Mouse (Mus musculus): ENCODE results near the gene Whrn. TPM values are rescaled to one million over a fixed set of nuclear protein-coding genes. Genes with fewer than 3 reads are reported as not detected.

Gene Whrn
- polyA plus RNA-seq, 1 experiment = 13.0 TPM

DNA sequence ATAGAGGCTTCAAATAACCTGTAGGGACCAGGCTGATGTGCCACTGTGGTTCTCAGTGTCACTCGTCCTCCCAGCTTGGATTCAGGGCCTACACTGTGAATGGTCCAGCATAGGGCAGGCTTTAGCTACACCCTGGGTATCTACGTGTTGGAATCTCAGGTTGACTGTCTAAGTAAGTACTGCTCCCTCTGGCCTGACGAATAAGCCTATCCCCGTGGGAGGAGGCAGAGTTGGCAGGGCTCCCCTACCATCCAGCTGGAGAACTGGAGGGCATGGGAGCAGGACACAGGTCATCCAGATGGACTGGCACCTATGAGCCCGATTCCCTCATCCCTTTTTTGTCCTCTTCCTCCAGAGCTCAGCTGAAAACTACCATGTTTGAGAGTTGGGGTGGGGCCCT lies 57.8 kb downstream of the Whrn start:
- Histone ChIP-seq H3K4me1 (ENCODE audit: control insufficient read depth, insufficient read depth, low read length) (no peaks in the 10 kb centered on the region), H3K4me3 (replicated peaks; ENCODE audit: control insufficient read depth, low read depth, low read length) (no peak overlapping the region), H3K27ac (ENCODE audit: control insufficient read depth, insufficient read depth, low read depth, low read length, poor library complexity) (no peak overlapping the region)
- WGBS = 75% methylated on average over 5 of the region's 5 CpGs
- no peak for TF ChIP-seq POLR2A (IDR thresholded peaks at IDR 0.05; ENCODE audit: borderline replicate concordance, control insufficient read depth, low read depth, low read length)

DNA sequence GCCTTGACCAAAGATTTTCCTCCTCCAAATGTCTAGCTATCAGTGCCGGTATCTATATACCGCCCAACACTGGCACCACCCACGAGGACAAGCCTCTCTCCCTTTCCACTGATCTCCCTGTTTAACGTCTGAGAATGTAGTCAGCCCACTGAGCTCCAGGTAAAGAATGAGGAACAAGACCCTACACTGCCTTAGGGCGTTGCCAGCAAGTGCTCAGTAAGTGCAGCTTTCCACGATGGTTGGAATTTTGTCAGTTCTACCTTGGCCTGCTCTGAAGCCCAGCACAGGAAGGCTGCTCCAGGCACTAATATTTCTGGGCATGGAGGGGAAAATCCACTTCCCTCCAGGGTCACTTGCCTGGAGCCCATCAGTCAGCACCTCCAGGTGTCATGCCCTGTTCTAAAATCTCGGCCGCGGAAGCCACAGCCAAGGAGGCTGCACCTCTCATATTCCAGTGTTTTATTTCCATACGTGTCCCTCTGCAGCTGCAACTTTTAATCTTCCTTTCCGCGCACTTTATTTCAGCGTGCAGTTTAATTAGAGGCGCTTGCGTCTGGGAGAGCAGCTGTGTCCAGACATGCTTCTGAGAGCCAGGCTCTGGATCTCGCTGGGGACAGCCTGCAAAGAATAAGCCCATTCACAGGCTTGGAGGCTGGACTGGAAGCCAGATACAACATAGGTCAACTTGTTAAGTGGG lies 58.5 kb downstream of the Whrn start:
- Histone ChIP-seq H3K27ac (ENCODE audit: control insufficient read depth, insufficient read depth, low read depth, low read length, poor library complexity) (no peak overlapping the region), H3K4me1 (ENCODE audit: control insufficient read depth, insufficient read depth, low read length) (no peaks in the 10 kb centered on the region)
- WGBS = 86% methylated on average over 16 of the region's 16 CpGs

DNA sequence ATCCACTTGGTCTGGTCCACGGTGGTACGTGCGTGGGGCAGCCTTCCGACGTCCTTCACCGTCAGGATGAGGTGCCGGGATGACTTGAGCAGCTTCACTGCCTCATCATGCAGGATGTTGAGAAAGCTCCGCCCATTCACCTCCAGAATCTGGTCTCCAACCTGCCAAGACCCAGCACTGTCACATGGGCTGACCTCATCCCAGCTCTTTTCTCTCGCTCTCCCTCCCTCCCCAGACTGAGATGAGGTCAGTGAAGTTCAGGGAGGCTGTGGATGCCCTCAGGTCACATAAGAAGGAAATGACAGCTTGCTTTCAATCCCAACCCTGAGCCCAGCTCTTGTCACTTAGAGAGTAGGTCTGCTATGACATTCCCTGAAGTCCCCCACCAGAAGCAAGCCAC lies 60.4 kb downstream of the Whrn start:
- TF ChIP-seq POLR2A (IDR thresholded peaks at IDR 0.05; ENCODE audit: borderline replicate concordance, control insufficient read depth, low read depth, low read length) (no peak), CTCF (IDR thresholded peaks at IDR 0.05; ENCODE audit: control insufficient read depth, insufficient read depth, low read length) (no peak)
- WGBS = 91% methylated on average over 9 of the region's 9 CpGs
- no peak overlapping the region for H3K27ac ChIP-seq (ENCODE audit: control insufficient read depth, insufficient read depth, low read depth, low read length, poor library complexity)
- no peaks in the 10 kb centered on the region for H3K4me1 ChIP-seq (ENCODE audit: control insufficient read depth, insufficient read depth, low read length)
- no peak overlapping the region for H3K4me3 ChIP-seq (replicated peaks; ENCODE audit: control insufficient read depth, low read depth, low read length)

More for the DNA sequence above, 58.5 kb downstream of the Whrn start:
- TF ChIP-seq POLR2A (IDR thresholded peaks at IDR 0.05; ENCODE audit: borderline replicate concordance, control insufficient read depth, low read depth, low read length) = no peak
- TF ChIP-seq CTCF (IDR thresholded peaks at IDR 0.05; ENCODE audit: control insufficient read depth, insufficient read depth, low read length) = no peak
- no peak overlapping the region for H3K4me3 ChIP-seq (replicated peaks; ENCODE audit: control insufficient read depth, low read depth, low read length)

DNA sequence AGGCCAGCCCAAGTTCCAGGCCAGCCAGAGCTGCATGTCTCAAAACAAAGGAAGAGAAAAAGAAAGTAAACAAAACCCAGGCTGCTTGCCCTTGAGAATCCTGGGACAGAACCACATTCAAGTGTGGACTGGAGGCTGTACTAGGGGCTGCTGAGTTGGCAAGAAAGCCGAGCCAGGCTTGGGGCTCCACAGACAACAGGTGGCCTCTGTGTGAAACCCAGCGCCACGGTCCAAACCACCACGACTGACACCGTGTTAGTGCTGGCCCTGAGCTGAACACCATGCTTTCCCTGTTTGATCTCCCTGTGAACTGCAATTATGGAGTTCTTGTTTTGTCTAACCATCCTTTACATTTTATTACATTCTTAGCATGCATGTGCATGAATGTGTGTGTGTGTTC lies 64.7 kb downstream of the Whrn start:
- Histone ChIP-seq H3K4me1 (ENCODE audit: control insufficient read depth, insufficient read depth, low read length) (no peaks in the 10 kb centered on the region), H3K4me3 (replicated peaks; ENCODE audit: control insufficient read depth, low read depth, low read length) (no peak overlapping the region), H3K27ac (ENCODE audit: control insufficient read depth, insufficient read depth, low read depth, low read length, poor library complexity) (no peak overlapping the region)
- 72% methylated on average over 5 of the region's 5 CpGs for WGBS
- TF ChIP-seq POLR2A (IDR thresholded peaks at IDR 0.05; ENCODE audit: borderline replicate concordance, control insufficient read depth, low read depth, low read length) (no peak), CTCF (IDR thresholded peaks at IDR 0.05; ENCODE audit: control insufficient read depth, insufficient read depth, low read length) (no peak)

DNA sequence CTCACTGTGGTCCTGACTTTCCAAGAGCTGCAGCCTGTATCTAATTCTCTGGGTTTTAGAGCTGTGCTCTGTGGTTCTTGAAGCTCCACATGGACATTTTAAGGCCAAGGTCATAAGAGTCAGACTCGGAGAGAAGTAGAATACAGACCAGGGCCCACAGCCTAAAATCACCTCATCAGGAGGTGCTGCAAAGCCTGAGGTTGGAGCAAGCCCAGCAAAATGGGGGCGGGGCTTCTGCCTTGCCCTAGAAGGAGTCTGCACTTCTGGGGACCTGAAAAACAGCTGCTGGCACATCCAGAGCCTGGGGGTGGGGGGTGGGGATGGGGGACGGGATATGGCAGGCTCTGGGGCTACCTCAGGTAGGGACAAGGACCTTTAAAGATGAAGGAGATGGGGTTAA lies 65.4 kb downstream of the Whrn start:
- no peak for TF ChIP-seq POLR2A (IDR thresholded peaks at IDR 0.05; ENCODE audit: borderline replicate concordance, control insufficient read depth, low read depth, low read length)
- TF ChIP-seq CTCF (IDR thresholded peaks at IDR 0.05; ENCODE audit: control insufficient read depth, insufficient read depth, low read length) = no peak
- H3K4me3 ChIP-seq (replicated peaks; ENCODE audit: control insufficient read depth, low read depth, low read length) = no peak overlapping the region
- H3K27ac ChIP-seq (ENCODE audit: control insufficient read depth, insufficient read depth, low read depth, low read length, poor library complexity) = no peak overlapping the region
- WGBS = 61% methylated on average over 3 of the region's 3 CpGs
- H3K4me1 ChIP-seq (ENCODE audit: control insufficient read depth, insufficient read depth, low read length) = no peaks in the 10 kb centered on the region

DNA sequence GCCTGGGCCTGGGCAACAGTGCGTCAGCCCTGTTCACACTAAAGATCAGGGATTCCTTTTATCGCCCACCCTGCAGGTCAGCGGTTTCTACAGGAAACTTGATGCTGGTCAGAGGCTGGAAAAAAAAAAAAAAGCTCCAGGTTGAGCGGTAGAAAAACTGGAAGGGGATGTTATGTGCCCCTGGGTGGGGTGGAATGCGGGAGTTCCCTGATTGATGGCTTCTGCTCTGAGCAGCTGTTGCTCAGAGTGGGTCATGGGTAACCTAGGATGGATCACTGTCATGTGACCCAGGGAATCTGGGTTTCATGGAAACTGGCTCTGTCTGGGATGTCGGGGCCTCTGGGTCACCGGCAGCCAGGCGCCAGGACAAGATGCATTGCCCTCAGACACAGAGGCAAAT lies 69.5 kb downstream of the Whrn start:
- no peak overlapping the region for H3K4me3 ChIP-seq (replicated peaks; ENCODE audit: control insufficient read depth, low read depth, low read length)
- no peak for TF ChIP-seq CTCF (IDR thresholded peaks at IDR 0.05; ENCODE audit: control insufficient read depth, insufficient read depth, low read length)
- TF ChIP-seq POLR2A (IDR thresholded peaks at IDR 0.05; ENCODE audit: borderline replicate concordance, control insufficient read depth, low read depth, low read length) = no peak
- WGBS = 82% methylated on average over 8 of the region's 8 CpGs
- H3K27ac ChIP-seq (ENCODE audit: control insufficient read depth, insufficient read depth, low read depth, low read length, poor library complexity) = no peak overlapping the region
- H3K4me1 ChIP-seq (ENCODE audit: control insufficient read depth, insufficient read depth, low read length) = no peaks in the 10 kb centered on the region

DNA sequence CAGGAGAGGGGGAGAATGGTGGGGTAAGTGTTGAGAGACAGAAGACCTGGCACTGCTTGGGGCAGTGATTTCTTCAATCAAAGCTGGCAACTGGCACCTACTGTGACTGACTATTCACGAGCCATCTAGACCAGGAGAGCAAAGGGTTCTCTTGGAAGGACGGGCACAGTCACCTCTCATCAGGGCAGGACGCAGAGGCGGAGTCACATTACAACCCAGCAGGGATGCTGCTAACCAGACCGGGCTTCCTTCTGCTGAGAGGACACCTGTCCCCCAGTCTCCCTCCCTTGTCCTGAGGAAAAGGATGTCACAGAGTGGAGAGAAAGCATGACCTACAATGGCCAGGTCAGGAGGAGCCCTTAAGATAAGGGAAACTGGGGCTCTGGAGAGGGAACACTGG lies 72.0 kb downstream of the Whrn start:
- Histone ChIP-seq H3K27ac (ENCODE audit: control insufficient read depth, insufficient read depth, low read depth, low read length, poor library complexity) (no peak overlapping the region), H3K4me1 (ENCODE audit: control insufficient read depth, insufficient read depth, low read length) (no peaks in the 10 kb centered on the region), H3K4me3 (replicated peaks; ENCODE audit: control insufficient read depth, low read depth, low read length) (no peak overlapping the region)
- TF ChIP-seq POLR2A (IDR thresholded peaks at IDR 0.05; ENCODE audit: borderline replicate concordance, control insufficient read depth, low read depth, low read length) (no peak), CTCF (IDR thresholded peaks at IDR 0.05; ENCODE audit: control insufficient read depth, insufficient read depth, low read length) (no peak)
- 57% methylated on average over 5 of the region's 5 CpGs for WGBS

DNA sequence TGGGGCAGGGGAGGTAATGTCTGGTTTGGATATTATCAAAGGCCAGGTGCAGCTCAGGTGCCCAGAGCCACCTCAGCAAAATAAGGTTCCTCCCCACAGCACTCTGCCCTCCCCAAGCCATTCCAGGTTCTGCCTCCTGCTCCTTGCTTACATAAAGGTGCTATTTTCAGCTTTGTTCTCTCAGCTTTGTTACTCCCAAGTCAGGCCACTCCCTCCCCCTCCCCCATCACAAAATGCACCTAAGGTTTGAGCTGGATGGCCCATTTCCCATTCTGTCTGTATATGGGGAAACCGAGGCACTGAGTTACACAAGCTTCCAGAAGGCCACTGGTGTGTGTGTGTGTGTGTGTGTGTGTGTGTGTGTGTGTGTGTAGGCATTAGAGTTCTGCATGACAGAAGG lies 72.6 kb downstream of the Whrn start:
- H3K27ac ChIP-seq (ENCODE audit: control insufficient read depth, insufficient read depth, low read depth, low read length, poor library complexity) = no peak overlapping the region
- H3K4me1 ChIP-seq (ENCODE audit: control insufficient read depth, insufficient read depth, low read length) = no peaks in the 10 kb centered on the region
- WGBS = 35% methylated on average over 1 of the region's 1 CpGs
- no peak overlapping the region for H3K4me3 ChIP-seq (replicated peaks; ENCODE audit: control insufficient read depth, low read depth, low read length)
- TF ChIP-seq CTCF (IDR thresholded peaks at IDR 0.05; ENCODE audit: control insufficient read depth, insufficient read depth, low read length) (no peak), POLR2A (IDR thresholded peaks at IDR 0.05; ENCODE audit: borderline replicate concordance, control insufficient read depth, low read depth, low read length) (no peak)
